In genomic region chr12:100636299-100636633, GRCm38 (mm10) we compare ENCODE assay signal across 28 mouse cellular contexts.
DNase-seq lines count a peak whose midpoint lies in the region; ATAC-seq and TF ChIP-seq lines count a peak whose summit lies in the region.
"Had no signal": no experiment of that assay in that cellular context is flagged by ENCODE, and none has a peak within 500 bp of the region (broad histone marks: within the 10 kb centered on the region; RNA-seq: fewer than 3 reads in every experiment).

No protein-coding gene starts in this region.

- DNase-seq in heart, adult 2 months = no peak
- DNase-seq in heart, postnatal 10 days = no peak
- DNase-seq in CD4-positive, CD25-positive, alpha-beta regulatory T cell, adult 2 months (ENCODE audit: low read depth, low spot score) = peak; percentile 44
- peak; percentile 42 for DNase-seq in naive thymus-derived CD4-positive, alpha-beta T cell, adult 2 months (ENCODE audit: low read depth)
- DNase-seq in lung, postnatal 0 days (ENCODE audit: low spot score) = no peak
- no peak for DNase-seq in cerebellum, postnatal 25 days
- DNase-seq: cerebellum, adult 8-10 months; embryo, embryonic 11 days; gastrocnemius, postnatal 36 days; heart, postnatal 4 days; kidney, adult 11 months; kidney, postnatal 25 days; lung, embryonic 14.5 days; right cerebral cortex, adult 18-20 months; thymus, postnatal 14 days had no signal

- H3K27me3 ChIP-seq in heart, adult 2 months (ENCODE audit: control insufficient read depth, insufficient read depth, low read length) = no peaks in the 10 kb centered on the region
- no peaks in the 10 kb centered on the region for H3K27me3 ChIP-seq in lung, postnatal 0 days (replicated peaks; ENCODE audit: insufficient read depth, low read length)
- no peaks in the 10 kb centered on the region for H3K27me3 ChIP-seq in kidney, embryonic 14.5 days (ENCODE audit: control insufficient read depth, insufficient read depth, low read length)
- H3K27me3 ChIP-seq: embryonic facial prominence, embryonic 12.5 days; heart, embryonic 15.5 days; hindbrain, embryonic 13.5 days; kidney, embryonic 15.5 days; liver, embryonic 15.5 days; midbrain, embryonic 12.5 days; neural tube, embryonic 12.5 days; Patski had no signal

- H3K4me2 ChIP-seq in lung, postnatal 0 days (replicated peaks; ENCODE audit: low read depth, low read length) = no peak overlapping the region
- H3K4me2 ChIP-seq in kidney, embryonic 14.5 days (replicated peaks; ENCODE audit: low read depth, low read length) = no peak overlapping the region
- H3K4me2 ChIP-seq: embryonic facial prominence, embryonic 12.5 days; heart, embryonic 15.5 days; hindbrain, embryonic 13.5 days; kidney, embryonic 15.5 days; liver, embryonic 15.5 days; lung, embryonic 14.5 days; midbrain, embryonic 12.5 days; neural tube, embryonic 12.5 days had no signal

- H3K9me3 ChIP-seq in lung, postnatal 0 days (ENCODE audit: low read length) = no peaks in the 10 kb centered on the region
- no peaks in the 10 kb centered on the region for H3K9me3 ChIP-seq in kidney, embryonic 14.5 days (ENCODE audit: control insufficient read depth, low read length)
- H3K9me3 ChIP-seq: embryonic facial prominence, embryonic 12.5 days; G1E; heart, embryonic 10.5 days; heart, embryonic 15.5 days; hindbrain, embryonic 13.5 days; kidney, embryonic 15.5 days; liver, embryonic 15.5 days; midbrain, embryonic 12.5 days; neural tube, embryonic 12.5 days had no signal

- H3K9ac ChIP-seq in heart, adult 2 months (ENCODE audit: low read depth, low read length) = no peak overlapping the region
- H3K9ac ChIP-seq in lung, postnatal 0 days (replicated peaks; ENCODE audit: low read depth) = no peak overlapping the region
- H3K9ac ChIP-seq in kidney, embryonic 14.5 days (ENCODE audit: low read depth, low read length) = no peak overlapping the region
- H3K9ac ChIP-seq: embryonic facial prominence, embryonic 12.5 days; heart, embryonic 15.5 days; hindbrain, embryonic 13.5 days; kidney, embryonic 15.5 days; liver, embryonic 15.5 days; lung, embryonic 14.5 days; midbrain, embryonic 12.5 days; neural tube, embryonic 12.5 days had no signal

- no peak for TF ChIP-seq EP300 in heart, adult 2 months (IDR thresholded peaks at IDR 0.05; ENCODE audit: insufficient read depth, low read depth, low read length)
- no peak for TF ChIP-seq EP300 in lung, postnatal 0 days (IDR thresholded peaks at IDR 0.05)

- ATAC-seq in granulocyte monocyte progenitor cell, adult 5-6 weeks (replicated peaks; ENCODE audit: poor library complexity, severe bottlenecking) = peak; percentile 36
- no peak for ATAC-seq in lung, postnatal 0 days
- ATAC-seq in kidney, embryonic 14.5 days (ENCODE audit: low FRiP score, low TSS enrichment) = no peak
- ATAC-seq: forebrain, embryonic 14.5 days; Patski had no signal

- peak overlapping the region; percentile 18 for H3K27ac ChIP-seq in heart, adult 2 months
- no peak overlapping the region for H3K27ac ChIP-seq in lung, postnatal 0 days (ENCODE audit: low read length)
- H3K27ac ChIP-seq in kidney, embryonic 14.5 days (ENCODE audit: low read depth, low read length) = no peak overlapping the region
- H3K27ac ChIP-seq: embryonic facial prominence, embryonic 12.5 days; heart, embryonic 10.5 days; heart, embryonic 15.5 days; hindbrain, embryonic 13.5 days; kidney, embryonic 15.5 days; liver, embryonic 15.5 days; midbrain, embryonic 12.5 days; neural tube, embryonic 12.5 days had no signal

- intact Hi-C loops in heart, adult 2 months (cut with DNase I) = no loop called here
- intact Hi-C loops in heart, postnatal 10 days (cut with DNase I) = no loop called here

- WGBS in heart, adult 2 months = 62% methylated on average over 2 of the region's 2 CpGs
- 72% methylated on average over 2 of the region's 2 CpGs for WGBS in lung, postnatal 0 days
- WGBS in kidney, embryonic 14.5 days = 91% methylated on average over 2 of the region's 2 CpGs

- peaks cover 6% of the 10 kb centered on the region for H3K4me1 ChIP-seq in heart, adult 2 months (ENCODE audit: control insufficient read depth, insufficient read depth, low read length)
- H3K4me1 ChIP-seq in lung, postnatal 0 days (ENCODE audit: insufficient read depth, low read depth, low read length) = no peaks in the 10 kb centered on the region
- no peaks in the 10 kb centered on the region for H3K4me1 ChIP-seq in kidney, embryonic 14.5 days (ENCODE audit: control insufficient read depth, insufficient read depth, low read length)
- H3K4me1 ChIP-seq: hindbrain, embryonic 13.5 days; kidney, embryonic 15.5 days; neural tube, embryonic 12.5 days had no signal

- no peak for TF ChIP-seq CTCF in heart, adult 2 months (IDR thresholded peaks at IDR 0.05)
- no peak for TF ChIP-seq CTCF in lung, postnatal 0 days (IDR thresholded peaks at IDR 0.05)

- H3K4me3 ChIP-seq in heart, adult 2 months = no peak overlapping the region
- no peak overlapping the region for H3K4me3 ChIP-seq in lung, postnatal 0 days (ENCODE audit: low read depth, low read length)
- no peak overlapping the region for H3K4me3 ChIP-seq in kidney, embryonic 14.5 days (ENCODE audit: low read length)
- H3K4me3 ChIP-seq: embryonic facial prominence, embryonic 12.5 days; heart, embryonic 10.5 days; heart, embryonic 15.5 days; hindbrain, embryonic 13.5 days; kidney, embryonic 15.5 days; liver, embryonic 15.5 days; midbrain, embryonic 12.5 days; neural tube, embryonic 12.5 days had no signal

- no peaks in the 10 kb centered on the region for H3K79me2 ChIP-seq in heart, adult 2 months (replicated peaks; ENCODE audit: control insufficient read depth, insufficient read depth, low read length)

- no peak for TF ChIP-seq POLR2A in heart, adult 2 months (IDR thresholded peaks at IDR 0.05; ENCODE audit: insufficient read depth, low read depth, low read length)

- H3K36me3 ChIP-seq in heart, adult 2 months (ENCODE audit: control insufficient read depth, insufficient read depth, low read length) = no peaks in the 10 kb centered on the region; the same call in 1 of the 2 replicates
- no peaks in the 10 kb centered on the region for H3K36me3 ChIP-seq in lung, postnatal 0 days (ENCODE audit: insufficient read depth, low read length)
- no peaks in the 10 kb centered on the region for H3K36me3 ChIP-seq in kidney, embryonic 14.5 days (ENCODE audit: control insufficient read depth, insufficient read depth, low read length)
- H3K36me3 ChIP-seq: embryonic facial prominence, embryonic 12.5 days; heart, embryonic 10.5 days; heart, embryonic 15.5 days; hindbrain, embryonic 13.5 days; kidney, embryonic 15.5 days; liver, embryonic 15.5 days; midbrain, embryonic 12.5 days; neural tube, embryonic 12.5 days had no signal

Comparison
In these comparisons a context has a peak if more than half of its experiments do, and no peak if none do; other contexts are left out.
1. DNase-seq: peak in CD4-positive, CD25-positive, alpha-beta regulatory T cell, adult 2 months (single experiment) and naive thymus-derived CD4-positive, alpha-beta T cell, adult 2 months (single experiment); none in heart, adult 2 months (0 of 2), heart, postnatal 10 days (0 of 2), lung, postnatal 0 days (single experiment) and cerebellum, postnatal 25 days (0 of 2).